Mouse (Mus musculus) limb, embryonic 14.5 days (tissue): ENCODE results near the gene Upk1b. TPM values are rescaled to one million over a fixed set of nuclear protein-coding genes. Genes with fewer than 3 reads are reported as not detected.
A peak's percentile ranks its signal among the peaks of the same experiment; 100 is the strongest.

Experiments
- ATAC-seq: fragments of 200-750 bp; cut with Nextera tagmentation; 2 replicates; pipeline ENCODE4 v1.8.0; 2017; ENCODE audit warnings: low read depth, moderate number of reproducible peaks, moderate TSS enrichment; ENCODE audit not compliant: low FRiP score
- DNase-seq: peaks from one replicate; pipeline ENCODE4 v3.0.0-alpha.2; 2015; ENCODE audit warnings: low spot score
- H3K27ac ChIP-seq: fragments of 300-500 bp; sonication (generic); replicated peaks from 2 replicates; pipeline ENCODE4 v1.5.1; 2014; ENCODE audit warnings: low read depth, mild to moderate bottlenecking, low read length, moderate library complexity, mixed read lengths
- H3K27me3 ChIP-seq: fragments of 300-500 bp; sonication (generic); 2 replicates; pipeline ENCODE4 v1.6.1; 2014; ENCODE audit warnings: low read length, mixed read lengths; ENCODE audit not compliant: control insufficient read depth, insufficient read depth
- H3K36me3 ChIP-seq: fragments of 300-500 bp; sonication (generic); 2 replicates; pipeline ENCODE4 v1.6.1; 2014; ENCODE audit warnings: mild to moderate bottlenecking, low read length, moderate library complexity, mixed read lengths; ENCODE audit not compliant: control insufficient read depth, insufficient read depth
- H3K4me1 ChIP-seq: fragments of 300-500 bp; sonication (generic); 2 replicates; pipeline ENCODE4 v1.6.1; 2014; ENCODE audit warnings: antibody characterized with exemption, low read length, mixed read lengths; ENCODE audit not compliant: control insufficient read depth, insufficient read depth
- H3K4me2 ChIP-seq: fragments of 300-500 bp; sonication (generic); replicated peaks from 2 replicates; pipeline ENCODE4 v1.6.1; 2014; ENCODE audit warnings: low read depth, mild to moderate bottlenecking, low read length, moderate library complexity; ENCODE audit not compliant: severe bottlenecking
- H3K4me3 ChIP-seq: fragments of 300-500 bp; sonication (generic); replicated peaks from 2 replicates; pipeline ENCODE4 v1.5.1; 2014; ENCODE audit warnings: low read length
- H3K9ac ChIP-seq: fragments of 300-500 bp; sonication (generic); 2 replicates; pipeline ENCODE4 v1.6.1; 2014; ENCODE audit warnings: mild to moderate bottlenecking, low read depth, low read length, moderate library complexity; ENCODE audit not compliant: severe bottlenecking
- H3K9me3 ChIP-seq: fragments of 300-500 bp; sonication (generic); 2 replicates; pipeline ENCODE4 v1.6.1; 2016; ENCODE audit warnings: low read length; ENCODE audit not compliant: control insufficient read depth
- POLR2A ChIP-seq: fragments of 200-500 bp; IDR thresholded peaks from 2 replicates; pipeline ENCODE4 v1.8.0; 2012; ENCODE audit warnings: inconsistent platforms, mild to moderate bottlenecking, moderate library complexity, borderline replicate concordance; ENCODE audit not compliant: insufficient read depth, insufficient read length; ENCODE audit errors: extremely low read depth
- WGBS: fragments of 180-500 bp; shearing (Covaris S2); extraction: QIAGEN DNeasy Blood & Tissue Kit; methylation state at CpG from one replicate; pipeline ENCODE4 v1.1.7; 2014; 5-methylcytosine and 5-hydroxymethylcytosine counted together
- polyA plus RNA-seq, 2 experiments: library from polyadenylated mRNA; depleted of rRNA in 1 of 2; stranded (reverse) in 1 of 2; unstranded in 1 of 2; fragments of >200 nt; fragmentation: Nextera tagmentation in 1 of 2; extraction: Ambion mirVana in 1 of 2; gene quantifications; 2 replicates each; pipeline versions ENCODE4 v1.2.1 to v1.2.3; 2012 to 2014

The Upk1b gene
- polyA plus RNA-seq, 2 experiments, result 18.1 to 46.6 TPM

DNA sequence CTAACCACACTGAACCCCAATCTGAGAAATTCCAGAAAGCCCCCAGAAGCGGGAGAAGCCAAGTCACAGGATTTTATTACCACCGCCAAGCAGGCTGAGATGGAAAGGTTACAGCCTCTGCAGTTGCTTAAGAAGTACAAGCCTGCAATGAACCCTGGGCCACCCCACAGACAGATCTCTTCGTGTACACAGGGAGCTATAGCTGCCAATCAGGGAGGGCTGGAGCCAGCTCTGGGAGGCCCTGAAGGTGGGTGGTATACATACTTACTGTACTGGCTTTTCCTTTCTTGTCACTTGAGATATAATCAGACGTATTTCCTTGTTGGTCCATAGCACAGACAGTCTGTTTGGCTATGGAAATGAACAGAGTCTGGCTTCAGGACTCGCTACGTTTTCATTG is 49.3 kb downstream of the Upk1b start:
- ATAC-seq (no peak), DNase-seq (no peak)
- Histone ChIP-seq H3K27ac (no peak overlapping the region), H3K36me3 (no peaks in the 10 kb centered on the region), H3K4me2 (no peak overlapping the region), H3K4me3 (no peak overlapping the region), H3K9me3 (no peaks in the 10 kb centered on the region), H3K27me3 (no peaks in the 10 kb centered on the region), H3K4me1 (peaks cover 22% of the 10 kb centered on the region), H3K9ac (no peak overlapping the region)
- WGBS, result 45% methylated on average over 6 of the region's 6 CpGs
- no peak for TF ChIP-seq POLR2A

DNA sequence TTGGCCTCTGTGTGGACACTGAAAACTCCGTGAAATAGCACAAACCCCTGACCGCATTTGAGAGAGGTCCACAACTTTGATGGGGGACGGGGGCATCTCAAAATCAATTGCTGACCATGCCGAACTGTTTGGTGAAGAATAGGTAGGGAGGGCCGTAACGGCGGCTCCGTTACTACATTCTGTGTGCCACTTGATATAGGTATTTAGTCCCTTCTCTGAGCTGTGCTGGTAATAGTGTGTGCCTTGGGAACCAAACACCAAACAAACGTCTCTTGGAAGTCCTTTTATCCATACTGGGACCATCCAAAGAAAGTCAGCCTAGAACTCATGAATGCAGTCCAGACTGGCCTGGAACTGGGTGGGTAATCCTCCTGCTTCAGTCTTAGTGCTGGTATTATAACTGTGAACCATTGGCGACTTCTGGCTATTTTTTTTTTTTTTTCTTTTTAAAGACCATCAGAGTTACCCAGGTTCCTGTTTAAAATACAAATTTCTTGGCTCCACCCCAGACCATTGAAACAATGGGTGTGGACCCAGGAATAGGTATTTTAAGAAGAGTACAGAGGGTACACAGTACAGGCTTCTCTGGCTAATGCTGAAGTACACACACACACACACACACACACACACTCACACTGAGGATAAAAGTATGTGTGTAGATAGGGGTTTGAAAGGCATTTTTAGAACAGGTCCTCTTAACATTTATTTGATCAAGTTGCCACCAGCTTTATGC is 56.0 kb downstream of the Upk1b start:
- H3K36me3 ChIP-seq, result no peaks in the 10 kb centered on the region
- H3K9me3 ChIP-seq, result no peaks in the 10 kb centered on the region
- H3K9ac ChIP-seq, result no peak overlapping the region
- DNase-seq (no peak), ATAC-seq (no peak)
- H3K27ac ChIP-seq, result no peak overlapping the region
- WGBS, result 86% methylated on average over 10 of the region's 10 CpGs
- no peak for TF ChIP-seq POLR2A
- H3K4me3 ChIP-seq, result no peak overlapping the region
- H3K4me1 ChIP-seq, result no peaks in the 10 kb centered on the region
- no peak overlapping the region for H3K4me2 ChIP-seq
- no peaks in the 10 kb centered on the region for H3K27me3 ChIP-seq

DNA sequence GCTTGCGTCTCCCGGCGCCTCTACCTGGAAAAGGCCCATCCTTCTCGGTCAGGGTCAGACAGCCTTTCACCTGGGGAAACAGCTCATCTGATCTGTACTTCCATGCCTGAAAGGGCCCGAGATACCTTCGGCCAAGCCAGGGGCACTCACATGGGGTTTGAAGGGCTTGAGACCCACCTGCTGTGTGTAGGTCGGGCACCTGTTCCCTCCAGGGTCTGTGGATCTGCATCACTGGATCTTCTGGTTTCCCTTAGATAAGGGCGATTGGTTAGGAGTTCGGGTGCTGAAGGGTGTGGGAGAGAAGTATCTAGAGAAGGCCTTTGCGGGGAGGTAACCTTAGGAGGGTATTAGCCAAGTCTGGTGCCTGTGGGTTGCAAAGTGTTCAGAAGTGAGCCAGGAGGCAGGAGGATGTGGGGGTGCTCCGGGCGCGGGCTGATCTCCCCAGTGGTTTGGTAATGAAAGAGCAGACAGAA is 57.4 kb downstream of the Upk1b start:
- WGBS, result 0% methylated on average over 13 of the region's 13 CpGs
- Histone ChIP-seq H3K36me3 (no peaks in the 10 kb centered on the region), H3K4me2 (peak overlapping the region; percentile 70), H3K9ac (peak overlapping the region; percentile 88), H3K27me3 (no peaks in the 10 kb centered on the region), H3K9me3 (no peaks in the 10 kb centered on the region), H3K4me1 (no peaks in the 10 kb centered on the region), H3K27ac (peak overlapping the region; percentile 76), H3K4me3 (peak overlapping the region; percentile 86)
- ATAC-seq (peak; percentile 42), DNase-seq (peak; percentile 31)
- no peak for TF ChIP-seq POLR2A

DNA sequence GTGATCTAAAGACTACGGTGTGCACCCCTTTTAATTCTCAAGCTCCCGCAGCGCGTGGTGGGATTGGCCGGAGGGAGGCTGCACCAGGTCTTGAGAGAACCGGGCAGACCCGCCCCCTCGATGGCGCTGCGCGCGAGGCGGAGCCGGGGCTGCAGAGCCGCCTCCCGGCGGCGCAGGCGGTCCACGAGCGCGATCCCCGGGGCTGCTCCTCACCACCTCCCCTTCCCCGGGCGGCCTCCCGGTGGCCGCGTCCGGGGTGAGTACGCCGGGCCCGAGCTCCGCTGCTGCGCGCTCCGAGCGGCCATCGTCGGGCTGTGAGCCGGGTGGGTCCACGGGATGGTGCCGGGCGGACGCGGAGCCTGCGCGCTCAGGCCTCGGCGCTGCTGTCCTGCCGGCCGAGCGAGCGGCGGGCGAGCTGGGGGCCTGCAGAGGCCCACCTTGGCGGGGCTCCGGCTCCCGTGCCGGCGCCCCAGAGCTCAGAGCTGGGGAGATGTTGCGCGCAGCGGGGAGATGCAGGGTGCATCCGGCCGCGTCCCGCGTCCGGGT is 57.9 kb downstream of the Upk1b start, which contains the start of gene B4galt4:
B4galt4 (plus strand) TSS at position 152 of the 546 bp plus-strand sequence.
- no peaks in the 10 kb centered on the region for H3K36me3 ChIP-seq
- ATAC-seq (peak; percentile 93), DNase-seq (peak; percentile 65)
- H3K4me1 ChIP-seq, result no peaks in the 10 kb centered on the region
- H3K4me3 ChIP-seq, result peak within 1 kb of the TSS; percentile 86
- H3K27ac ChIP-seq, result peak within 1 kb of the TSS; percentile 76
- H3K9me3 ChIP-seq, result no peaks in the 10 kb centered on the region
- H3K9ac ChIP-seq, result peak within 1 kb of the TSS; percentile 88
- no peaks in the 10 kb centered on the region for H3K27me3 ChIP-seq
- peak within 1 kb of the TSS; percentile 70 for H3K4me2 ChIP-seq
- TF ChIP-seq POLR2A, result no peak
- WGBS, result 0% methylated on average over 29 of the region's 69 CpGs

DNA sequence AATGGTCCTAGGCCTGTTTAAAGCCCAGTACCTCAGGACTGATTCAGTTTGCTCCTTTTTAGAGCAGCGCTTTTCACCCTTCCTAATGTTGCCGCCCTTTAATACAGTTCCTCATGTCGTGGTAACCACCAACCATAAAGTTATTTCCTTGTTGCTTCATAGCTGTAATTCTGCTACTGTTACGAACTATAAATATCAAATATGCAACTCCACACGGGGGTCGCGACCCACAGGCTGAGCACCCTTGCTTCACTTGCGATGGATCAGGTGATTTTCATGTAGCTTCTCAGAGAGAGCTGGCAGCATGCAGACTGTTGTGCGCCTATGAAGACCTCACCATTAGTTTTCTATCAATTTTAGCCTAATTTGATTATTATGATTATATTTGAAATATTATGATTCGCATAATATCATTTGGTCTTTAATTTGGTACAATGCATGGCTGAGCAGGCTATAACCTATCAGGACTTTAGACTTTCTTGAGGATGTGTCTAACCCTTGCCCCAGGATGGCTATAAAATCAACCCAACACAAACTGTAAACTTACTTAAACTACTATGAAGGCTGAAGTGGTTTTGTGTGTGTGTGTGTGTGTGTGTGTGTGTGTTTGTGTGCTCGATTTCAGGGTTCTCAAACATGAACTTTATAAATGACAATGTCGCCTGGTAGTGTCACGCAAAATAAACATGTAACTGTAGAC is 58.8 kb downstream of the Upk1b start:
- no peak overlapping the region for H3K27ac ChIP-seq
- no peaks in the 10 kb centered on the region for H3K36me3 ChIP-seq
- no peak for ATAC-seq
- TF ChIP-seq POLR2A, result no peak
- peak overlapping the region; percentile 70 for H3K4me2 ChIP-seq
- peak overlapping the region; percentile 86 for H3K4me3 ChIP-seq
- DNase-seq, result no peak
- H3K9me3 ChIP-seq, result no peaks in the 10 kb centered on the region
- no peak overlapping the region for H3K9ac ChIP-seq
- WGBS, result 80% methylated on average over 13 of the region's 13 CpGs
- no peaks in the 10 kb centered on the region for H3K4me1 ChIP-seq
- no peaks in the 10 kb centered on the region for H3K27me3 ChIP-seq
